Mouse (Mus musculus): ENCODE measurements at regions not wholly inside any gene's neighbourhood (a gene's known extent, or its start where the extent isn't known, plus 50 kb on each side); places are given as distances from the start of the nearest gene placed in this dataset.
"Not testable (repeated sequence)": the region's sequence is repeated elsewhere in the genome, so short reads cannot be mapped to it uniquely, and the experiment has no call there.

- no peak overlapping the region for H3K4me2 ChIP-seq (replicated peaks; ENCODE audit: low read depth, low read length)
- H3K27ac ChIP-seq (ENCODE audit: low read length) = peak overlapping the region; percentile 22; the same call in 1 of the 2 replicates
- ATAC-seq (peak; percentile 43; the same call in 1 of the 2 replicates), DNase-seq (ENCODE audit: low spot score) (no peak)
- 54% methylated on average over 4 of the region's 4 CpGs for WGBS
- TF ChIP-seq CTCF (IDR thresholded peaks at IDR 0.05) = no peak
- no peak for TF ChIP-seq EP300 (IDR thresholded peaks at IDR 0.05)
- no peak overlapping the region for H3K4me3 ChIP-seq (ENCODE audit: low read depth, low read length)
- no peaks in the 10 kb centered on the region for H3K4me1 ChIP-seq (ENCODE audit: insufficient read depth, low read depth, low read length)
- no peaks in the 10 kb centered on the region for H3K9me3 ChIP-seq (ENCODE audit: low read length)
- H3K36me3 ChIP-seq (ENCODE audit: insufficient read depth, low read length) = no peaks in the 10 kb centered on the region
- no peaks in the 10 kb centered on the region for H3K27me3 ChIP-seq (replicated peaks; ENCODE audit: insufficient read depth, low read length)
- no peak overlapping the region for H3K9ac ChIP-seq (replicated peaks; ENCODE audit: low read depth)
Observed at GRCm38 (mm10) chr2:147979660-147980364, 67.0 kb downstream of the Foxa2 start.

- Histone ChIP-seq H3K27ac (ENCODE audit: low read length) (no peak overlapping the region), H3K4me3 (ENCODE audit: low read depth, low read length) (no peak overlapping the region), H3K9ac (replicated peaks; ENCODE audit: low read depth) (no peak overlapping the region), H3K27me3 (replicated peaks; ENCODE audit: insufficient read depth, low read length) (no peaks in the 10 kb centered on the region), H3K36me3 (ENCODE audit: insufficient read depth, low read length) (no peaks in the 10 kb centered on the region), H3K9me3 (ENCODE audit: low read length) (no peaks in the 10 kb centered on the region), H3K4me2 (replicated peaks; ENCODE audit: low read depth, low read length) (no peak overlapping the region), H3K4me1 (ENCODE audit: insufficient read depth, low read depth, low read length) (no peaks in the 10 kb centered on the region)
- TF ChIP-seq EP300 (IDR thresholded peaks at IDR 0.05) = 0 out of 2 replicates have a peak, but pooled peaks have one; percentile 21
- no peak for TF ChIP-seq CTCF (IDR thresholded peaks at IDR 0.05)
- no peak for DNase-seq (ENCODE audit: low spot score)
- 48% methylated on average over 1 of the region's 1 CpGs for WGBS
- ATAC-seq = peak; percentile 61
Observed at GRCm38 (mm10) chr2:147979001-147979400, 67.8 kb downstream of the Foxa2 start.

GRCm38 (mm10) chr2:147974776-147975175 is 72.0 kb downstream of the Foxa2 start:
- no peak for TF ChIP-seq EP300 (IDR thresholded peaks at IDR 0.05)
- H3K27me3 ChIP-seq (replicated peaks; ENCODE audit: insufficient read depth, low read length) = no peaks in the 10 kb centered on the region
- DNase-seq (ENCODE audit: low spot score) = no peak
- H3K4me3 ChIP-seq (ENCODE audit: low read depth, low read length) = no peak overlapping the region
- ATAC-seq = no peak
- no peaks in the 10 kb centered on the region for H3K4me1 ChIP-seq (ENCODE audit: insufficient read depth, low read depth, low read length)
- no peak overlapping the region for H3K27ac ChIP-seq (ENCODE audit: low read length)
- H3K36me3 ChIP-seq (ENCODE audit: insufficient read depth, low read length) = no peaks in the 10 kb centered on the region
- 25% methylated on average over 2 of the region's 2 CpGs for WGBS
- no peak overlapping the region for H3K9ac ChIP-seq (replicated peaks; ENCODE audit: low read depth)
- H3K4me2 ChIP-seq (replicated peaks; ENCODE audit: low read depth, low read length) = no peak overlapping the region
- no peaks in the 10 kb centered on the region for H3K9me3 ChIP-seq (ENCODE audit: low read length)

GRCm38 (mm10) chr2:147968671-147969070 is 78.1 kb downstream of the Foxa2 start:
- ATAC-seq = peak; percentile 90
- no peak overlapping the region for H3K27ac ChIP-seq (ENCODE audit: low read length)

GRCm38 (mm10) chr2:147967829-147968529 is 78.8 kb downstream of the Foxa2 start:
- Histone ChIP-seq H3K36me3 (ENCODE audit: insufficient read depth, low read length) (no peaks in the 10 kb centered on the region), H3K4me1 (ENCODE audit: insufficient read depth, low read depth, low read length) (no peaks in the 10 kb centered on the region), H3K9me3 (ENCODE audit: low read length) (no peaks in the 10 kb centered on the region), H3K27me3 (replicated peaks; ENCODE audit: insufficient read depth, low read length) (no peaks in the 10 kb centered on the region), H3K27ac (ENCODE audit: low read length) (no peak overlapping the region), H3K9ac (replicated peaks; ENCODE audit: low read depth) (no peak overlapping the region), H3K4me2 (replicated peaks; ENCODE audit: low read depth, low read length) (0 out of 2 replicates have a peak overlapping the region, but pooled peaks have one; percentile 11), H3K4me3 (ENCODE audit: low read depth, low read length) (no peak overlapping the region)
- TF ChIP-seq EP300 (IDR thresholded peaks at IDR 0.05) (no peak), CTCF (IDR thresholded peaks at IDR 0.05) (no peak)
- ATAC-seq (no peak), DNase-seq (ENCODE audit: low spot score) (no peak)
- 52% methylated on average over 9 of the region's 9 CpGs for WGBS

More at GRCm38 (mm10) chr2:147968671-147969070, 78.1 kb downstream of the Foxa2 start:
- Histone ChIP-seq H3K27me3 (replicated peaks; ENCODE audit: insufficient read depth, low read length) (no peaks in the 10 kb centered on the region), H3K4me3 (ENCODE audit: low read depth, low read length) (no peak overlapping the region), H3K36me3 (ENCODE audit: insufficient read depth, low read length) (no peaks in the 10 kb centered on the region), H3K9ac (replicated peaks; ENCODE audit: low read depth) (no peak overlapping the region), H3K9me3 (ENCODE audit: low read length) (no peaks in the 10 kb centered on the region), H3K4me1 (ENCODE audit: insufficient read depth, low read depth, low read length) (no peaks in the 10 kb centered on the region), H3K4me2 (replicated peaks; ENCODE audit: low read depth, low read length) (0 out of 2 replicates have a peak overlapping the region, but pooled peaks have one; percentile 11)
- TF ChIP-seq EP300 (IDR thresholded peaks at IDR 0.05) = no peak
- TF ChIP-seq CTCF (IDR thresholded peaks at IDR 0.05) = no peak
- WGBS = 43% methylated on average over 10 of the region's 10 CpGs
- peak; percentile 77 for DNase-seq (ENCODE audit: low spot score)

GRCm38 (mm10) chr2:147963284-147963683 is 83.5 kb downstream of the Foxa2 start:
- not testable (repeated sequence) for H3K9ac ChIP-seq (replicated peaks; ENCODE audit: low read depth); H3K27ac ChIP-seq (ENCODE audit: low read length); DNase-seq (ENCODE audit: low spot score); H3K9me3 ChIP-seq (ENCODE audit: low read length); H3K36me3 ChIP-seq (ENCODE audit: insufficient read depth, low read length); H3K27me3 ChIP-seq (replicated peaks; ENCODE audit: insufficient read depth, low read length); H3K4me1 ChIP-seq (ENCODE audit: insufficient read depth, low read depth, low read length); H3K4me3 ChIP-seq (ENCODE audit: low read depth, low read length); ATAC-seq; H3K4me2 ChIP-seq (replicated peaks; ENCODE audit: low read depth, low read length)
- 81% methylated on average over 1 of the region's 1 CpGs for WGBS
